Mouse (Mus musculus): ENCODE results near the gene Gba. TPM values are rescaled to one million over a fixed set of nuclear protein-coding genes. Genes with fewer than 3 reads are reported as not detected.
"Not testable (repeated sequence)": the region's sequence is repeated elsewhere in the genome, so short reads cannot be mapped to it uniquely, and the experiment has no call there.

Gba gene
- polyA plus RNA-seq, 1 experiment from 2014 or later: 53.7 TPM

DNA sequence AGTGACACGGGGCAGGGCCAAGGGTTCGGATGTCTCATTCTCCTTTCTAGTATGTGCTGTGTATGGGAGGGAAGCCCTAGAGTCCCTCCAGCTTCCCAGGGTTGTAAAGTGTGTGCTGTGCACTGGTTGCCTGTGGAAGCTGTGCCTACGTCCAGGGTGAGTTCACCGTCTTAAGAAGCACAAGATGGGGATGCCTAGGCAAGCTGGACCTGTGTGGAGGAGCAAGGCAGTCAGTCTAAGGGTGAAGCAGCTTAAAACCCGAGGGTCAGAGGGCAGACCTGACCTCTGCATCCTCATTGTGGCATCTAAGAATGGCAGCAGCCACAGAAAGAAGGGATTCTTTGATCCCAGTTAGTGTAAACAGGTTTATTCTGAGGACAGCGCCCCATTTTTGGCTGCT lies 6.0 kb downstream of the Gba start:
- Histone ChIP-seq H3K4me1 (replicated peaks) (peaks cover 7% of the 10 kb centered on the region), H3K27me3 (replicated peaks) (no peaks in the 10 kb centered on the region), H3K9me3 (no peaks in the 10 kb centered on the region), H3K4me3 (replicated peaks) (no peak overlapping the region), H3K27ac (no peak overlapping the region), H3K9ac (no peak overlapping the region), H3K36me3 (peaks cover 45% of the 10 kb centered on the region), H3K4me2 (replicated peaks) (no peak overlapping the region)
- ATAC-seq: no peak
- WGBS: 86% methylated on average over 6 of the region's 6 CpGs

DNA sequence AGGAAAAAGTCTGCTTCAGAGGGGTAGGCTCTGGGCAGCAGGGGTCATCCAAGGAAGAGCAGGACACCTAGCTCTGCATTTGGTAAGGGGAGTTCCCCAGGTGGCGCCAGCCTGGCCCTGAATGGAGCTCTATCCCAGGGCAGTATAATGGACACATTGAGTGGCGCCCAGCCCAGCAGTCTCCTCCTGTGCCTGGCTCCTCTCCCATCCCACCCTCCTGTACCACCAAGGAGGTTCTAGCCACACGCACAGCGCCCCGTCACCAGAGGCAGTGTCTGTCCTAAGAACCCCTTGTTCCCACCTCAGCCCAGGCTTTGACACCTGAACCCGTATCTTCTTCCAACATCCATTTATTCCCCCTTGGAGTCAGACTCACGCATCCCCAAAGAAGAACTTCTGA lies 7.0 kb downstream of the Gba start:
- Histone ChIP-seq H3K9ac (no peak overlapping the region), H3K27me3 (replicated peaks) (no peaks in the 10 kb centered on the region), H3K4me3 (replicated peaks) (no peak overlapping the region), H3K9me3 (no peaks in the 10 kb centered on the region), H3K36me3 (peaks cover 42% of the 10 kb centered on the region), H3K27ac (no peak overlapping the region), H3K4me2 (replicated peaks) (no peak overlapping the region), H3K4me1 (replicated peaks) (peaks cover 8% of the 10 kb centered on the region)
- WGBS: 88% methylated on average over 7 of the region's 7 CpGs
- no peak for ATAC-seq

DNA sequence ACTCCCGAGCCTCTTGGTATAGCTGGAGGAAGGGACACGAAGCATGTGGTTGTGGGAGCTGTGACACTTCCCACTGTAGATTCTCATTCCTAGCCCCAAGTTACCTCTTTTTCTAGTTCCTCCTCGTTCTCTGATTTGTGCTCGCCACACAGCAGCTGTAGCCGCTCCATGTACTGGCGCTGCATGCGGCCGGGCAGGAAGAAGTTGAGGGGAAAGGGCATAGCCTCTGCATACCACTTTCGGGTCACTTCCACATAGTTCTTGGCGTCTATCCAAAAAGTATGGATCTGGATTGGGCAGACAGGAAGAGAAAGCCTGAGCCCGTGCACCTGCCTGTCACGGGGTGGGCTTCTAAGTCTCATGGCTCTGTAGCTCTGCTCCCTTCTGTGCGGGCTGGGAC lies 7.4 kb downstream of the Gba start:
- ATAC-seq: no peak
- Histone ChIP-seq H3K4me2 (replicated peaks) (no peak overlapping the region), H3K9me3 (no peaks in the 10 kb centered on the region), H3K4me3 (replicated peaks) (no peak overlapping the region), H3K27ac (no peak overlapping the region), H3K9ac (no peak overlapping the region), H3K4me1 (replicated peaks) (peaks cover 12% of the 10 kb centered on the region), H3K36me3 (peaks cover 42% of the 10 kb centered on the region), H3K27me3 (replicated peaks) (no peaks in the 10 kb centered on the region)
- WGBS: 76% methylated on average over 13 of the region's 13 CpGs

GRCm38 (mm10) chr3:89210731-89211130 lies 8.0 kb downstream of the Gba start:
- Histone ChIP-seq H3K4me2 (replicated peaks) (no peak overlapping the region), H3K27me3 (replicated peaks) (no peaks in the 10 kb centered on the region), H3K4me3 (replicated peaks) (no peak overlapping the region), H3K27ac (no peak overlapping the region), H3K36me3 (peaks cover 42% of the 10 kb centered on the region), H3K4me1 (replicated peaks) (peaks cover 18% of the 10 kb centered on the region), H3K9ac (no peak overlapping the region), H3K9me3 (no peaks in the 10 kb centered on the region)
- 78% methylated on average over 7 of the region's 7 CpGs for WGBS
- no peak for ATAC-seq

DNA sequence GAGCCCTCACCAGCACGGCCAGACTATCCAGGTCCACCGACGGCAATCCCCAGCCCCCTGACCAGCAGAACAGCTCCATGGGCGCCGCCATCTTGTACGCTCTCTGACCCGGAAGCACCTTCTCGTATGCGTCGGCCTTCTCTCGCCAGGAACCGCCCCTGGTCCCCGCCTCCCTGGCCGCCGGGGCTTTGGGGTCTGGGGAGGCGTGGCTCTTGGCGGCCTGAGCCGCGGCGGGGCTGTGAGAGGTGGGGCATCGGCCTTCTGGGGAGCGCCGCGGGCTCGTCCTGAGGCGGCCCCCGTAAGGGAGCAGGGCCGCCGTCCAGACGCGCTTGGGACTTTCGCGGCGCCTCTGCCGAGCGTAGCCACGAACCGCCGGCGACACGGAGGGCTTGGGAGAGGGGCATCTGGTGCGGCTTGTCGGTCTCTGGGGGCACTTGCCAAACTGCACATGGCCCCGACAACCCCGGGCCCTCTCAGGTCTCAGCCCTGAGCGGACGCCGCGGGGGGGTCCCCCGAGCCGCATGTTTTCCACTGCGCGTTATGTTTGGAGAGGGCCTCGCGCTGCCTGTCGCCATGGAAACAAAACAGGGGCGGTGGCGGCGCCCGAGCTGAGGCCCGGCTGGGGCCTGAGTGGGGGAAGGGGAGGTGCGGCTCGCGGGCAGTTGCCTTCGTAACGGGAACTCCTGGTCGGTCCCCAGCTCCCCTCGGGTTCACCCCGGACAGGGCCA lies 11.2 kb downstream of the Gba start:
- peak overlapping the region; percentile 98 for H3K27ac ChIP-seq
- peak overlapping the region; percentile 87 for H3K4me2 ChIP-seq (replicated peaks)
- WGBS: under 1% methylated on average over 69 of the region's 69 CpGs
- no peaks in the 10 kb centered on the region for H3K9me3 ChIP-seq
- no peaks in the 10 kb centered on the region for H3K27me3 ChIP-seq (replicated peaks)
- H3K4me1 ChIP-seq (replicated peaks): peaks cover 22% of the 10 kb centered on the region
- peak overlapping the region; percentile 80 for H3K4me3 ChIP-seq (replicated peaks)
- peak; percentile 94 for ATAC-seq
- peaks cover 15% of the 10 kb centered on the region for H3K36me3 ChIP-seq
- peak overlapping the region; percentile 66 for H3K9ac ChIP-seq

DNA sequence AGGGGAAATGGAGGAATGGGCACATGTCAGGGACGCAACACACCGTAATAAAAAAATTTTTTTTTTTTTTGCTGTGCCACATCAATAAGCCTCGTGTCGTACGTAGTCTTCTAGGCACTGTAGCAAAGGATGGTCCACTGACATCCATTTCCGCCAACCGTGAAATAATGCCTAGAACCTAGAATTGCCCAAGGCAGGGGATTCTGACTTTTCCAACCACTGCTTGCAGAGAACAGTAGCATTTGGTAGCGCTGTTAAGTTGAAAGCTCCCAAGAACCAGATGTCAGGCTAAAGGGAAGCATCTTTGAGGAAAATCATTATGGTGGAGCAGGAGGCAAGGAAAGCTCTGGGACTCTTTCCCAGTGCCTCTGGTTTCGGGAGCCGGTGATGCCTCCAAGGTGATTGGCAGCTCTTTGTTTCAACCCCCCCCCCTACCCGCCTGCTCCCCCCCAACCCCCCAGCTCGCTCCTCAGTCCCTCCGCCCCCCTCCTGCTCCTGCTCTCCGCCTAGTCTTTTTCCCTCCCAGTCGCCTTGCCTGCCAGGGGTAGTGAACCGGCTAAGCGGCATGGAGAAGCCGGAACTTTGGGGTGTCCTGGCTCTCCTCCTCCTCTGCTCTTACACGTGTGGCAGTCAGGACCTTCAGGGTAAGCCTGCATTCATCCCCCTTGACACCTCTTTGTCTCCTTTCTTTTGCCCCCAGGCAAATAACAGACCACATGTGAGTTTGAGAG lies 12.1 kb downstream of the Gba start, which contains the start of gene Thbs3:
Thbs3 (plus strand) TSS at position 500 of the 731 bp plus-strand sequence.
- 2% methylated on average over 19 of the region's 19 CpGs for WGBS
- H3K9me3 ChIP-seq: no peaks in the 10 kb centered on the region
- no peak for ATAC-seq
- H3K27ac ChIP-seq: peak within 1 kb of the TSS; percentile 98
- peak within 1 kb of the TSS; percentile 66 for H3K9ac ChIP-seq
- H3K27me3 ChIP-seq (replicated peaks): no peaks in the 10 kb centered on the region
- H3K4me3 ChIP-seq (replicated peaks): peak within 1 kb of the TSS; percentile 80
- peaks cover 6% of the 10 kb centered on the region; the same call in 1 of the 2 replicates for H3K36me3 ChIP-seq
- peak within 1 kb of the TSS; percentile 87 for H3K4me2 ChIP-seq (replicated peaks)
- H3K4me1 ChIP-seq (replicated peaks): peaks cover 22% of the 10 kb centered on the region

DNA sequence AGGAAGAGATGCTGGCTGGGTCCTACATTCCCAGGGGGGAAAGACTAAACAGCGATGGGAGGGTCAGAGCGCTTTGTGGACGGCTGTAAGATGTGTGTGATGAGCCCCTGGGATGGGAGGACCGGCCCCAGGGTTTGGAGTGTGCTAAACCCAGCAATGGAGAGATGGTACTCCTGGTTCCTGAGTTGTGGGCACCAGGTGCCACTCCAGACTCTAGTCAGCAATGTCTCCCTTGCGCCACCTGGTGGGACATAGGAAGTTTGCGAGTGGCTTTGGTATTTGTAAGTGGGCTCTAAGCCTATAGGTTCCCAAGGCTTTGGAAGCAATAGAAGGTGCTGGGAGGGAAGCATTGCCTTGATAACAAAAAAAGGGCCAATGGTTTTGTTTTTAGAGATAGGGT lies 13.1 kb downstream of the Gba start:
- no peaks in the 10 kb centered on the region for H3K27me3 ChIP-seq (replicated peaks)
- no peak for ATAC-seq
- peak overlapping the region; percentile 80 for H3K4me3 ChIP-seq (replicated peaks)
- peak overlapping the region; percentile 87 for H3K4me2 ChIP-seq (replicated peaks)
- peak overlapping the region; percentile 66 for H3K9ac ChIP-seq
- peaks cover 22% of the 10 kb centered on the region for H3K4me1 ChIP-seq (replicated peaks)
- H3K9me3 ChIP-seq: no peaks in the 10 kb centered on the region
- 2% methylated on average over 6 of the region's 6 CpGs for WGBS
- H3K27ac ChIP-seq: no peak overlapping the region
- 0 out of 2 replicates have a peak, but pooled peaks cover 3% of the 10 kb centered on the region for H3K36me3 ChIP-seq

- not testable (repeated sequence) for H3K27ac ChIP-seq; H3K9ac ChIP-seq; H3K36me3 ChIP-seq; H3K9me3 ChIP-seq; H3K4me3 ChIP-seq (replicated peaks); H3K27me3 ChIP-seq (replicated peaks); ATAC-seq
- Histone ChIP-seq H3K4me2 (replicated peaks) (peak overlapping the region; percentile 87; the same call in 1 of the 2 replicates), H3K4me1 (replicated peaks) (peaks cover 22% of the 10 kb centered on the region)
- WGBS: 74% methylated on average over 7 of the region's 7 CpGs
These were observed 13.7 kb downstream of the Gba start for GRCm38 (mm10) chr3:89216407-89216806.

DNA sequence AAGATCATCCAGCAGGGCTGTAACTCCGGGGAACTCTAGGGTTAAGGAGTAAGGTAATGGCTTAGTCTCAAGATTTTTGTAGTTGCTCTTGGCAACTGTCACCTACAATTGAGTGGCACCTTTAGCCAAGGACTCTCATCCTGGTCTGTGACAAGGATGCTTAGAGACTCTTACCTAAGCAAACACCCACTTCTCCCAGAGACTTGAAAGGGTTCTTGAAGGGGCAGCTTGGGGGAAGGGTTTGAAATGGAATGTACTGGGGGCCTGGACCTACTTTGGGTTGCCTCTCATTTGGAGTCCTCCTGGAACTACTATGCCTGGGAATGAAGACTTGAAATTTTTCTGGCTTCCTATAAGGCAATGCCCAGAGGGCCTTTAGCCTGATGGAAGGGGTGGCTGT lies 15.5 kb downstream of the Gba start:
- Histone ChIP-seq H3K27ac (no peak overlapping the region), H3K36me3 (no peaks in the 10 kb centered on the region), H3K9ac (no peak overlapping the region), H3K9me3 (no peaks in the 10 kb centered on the region), H3K27me3 (replicated peaks) (no peaks in the 10 kb centered on the region), H3K4me2 (replicated peaks) (no peak overlapping the region), H3K4me3 (replicated peaks) (no peak overlapping the region), H3K4me1 (replicated peaks) (peaks cover 15% of the 10 kb centered on the region)
- 91% methylated on average over 1 of the region's 1 CpGs for WGBS
- ATAC-seq: no peak

GRCm38 (mm10) chr3:89219546-89219945 lies 16.8 kb downstream of the Gba start:
- ATAC-seq: no peak
- peaks cover 15% of the 10 kb centered on the region for H3K4me1 ChIP-seq (replicated peaks)
- H3K9ac ChIP-seq: no peak overlapping the region
- no peaks in the 10 kb centered on the region for H3K36me3 ChIP-seq
- H3K4me2 ChIP-seq (replicated peaks): no peak overlapping the region
- no peaks in the 10 kb centered on the region for H3K27me3 ChIP-seq (replicated peaks)
- H3K27ac ChIP-seq: no peak overlapping the region
- WGBS: 36% methylated on average over 8 of the region's 8 CpGs
- no peak overlapping the region for H3K4me3 ChIP-seq (replicated peaks)
- H3K9me3 ChIP-seq: no peaks in the 10 kb centered on the region

GRCm38 (mm10) chr3:89221167-89221566 lies 18.4 kb downstream of the Gba start:
- no peak overlapping the region for H3K9ac ChIP-seq
- no peak for ATAC-seq
- no peak overlapping the region for H3K4me2 ChIP-seq (replicated peaks)
- no peaks in the 10 kb centered on the region for H3K27me3 ChIP-seq (replicated peaks)
- H3K36me3 ChIP-seq: no peaks in the 10 kb centered on the region
- H3K4me3 ChIP-seq (replicated peaks): no peak overlapping the region
- 78% methylated on average over 5 of the region's 5 CpGs for WGBS
- H3K4me1 ChIP-seq (replicated peaks): peaks cover 3% of the 10 kb centered on the region
- no peaks in the 10 kb centered on the region for H3K9me3 ChIP-seq
- no peak overlapping the region for H3K27ac ChIP-seq

DNA sequence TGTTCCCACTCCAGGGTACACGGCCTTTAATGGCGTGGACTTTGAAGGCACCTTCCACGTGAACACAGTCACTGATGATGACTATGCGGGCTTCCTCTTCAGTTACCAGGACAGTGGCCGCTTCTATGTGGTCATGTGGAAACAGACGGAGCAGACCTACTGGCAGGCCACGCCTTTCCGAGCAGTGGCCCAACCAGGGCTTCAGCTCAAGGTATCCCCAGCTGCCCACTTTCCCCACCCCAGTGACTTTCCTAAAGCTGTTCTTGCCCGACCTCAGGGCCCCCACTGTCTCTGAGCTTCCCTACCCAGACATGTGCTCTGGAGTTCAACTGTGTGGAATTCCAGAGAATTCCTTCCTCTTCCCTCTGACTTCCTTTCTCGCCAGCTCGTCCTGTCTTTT lies 22.1 kb downstream of the Gba start:
- 79% methylated on average over 11 of the region's 11 CpGs for WGBS
- Histone ChIP-seq H3K36me3 (no peaks in the 10 kb centered on the region), H3K27me3 (replicated peaks) (0 out of 2 replicates have a peak, but pooled peaks cover 4% of the 10 kb centered on the region), H3K4me2 (replicated peaks) (no peak overlapping the region), H3K9ac (no peak overlapping the region), H3K9me3 (no peaks in the 10 kb centered on the region), H3K4me3 (replicated peaks) (no peak overlapping the region), H3K27ac (no peak overlapping the region), H3K4me1 (replicated peaks) (peaks cover 27% of the 10 kb centered on the region)
- ATAC-seq: no peak

Measured in intestine, embryonic 15.5 days (tissue).